Mouse (Mus musculus) adrenal gland, adult (tissue): ENCODE data around the gene Cdh5.
A peak's percentile ranks its signal among the peaks of the same experiment; 100 is the strongest.

Experiments
- DNase-seq, 2 experiments: peaks; one replicate each; pipeline ENCODE4 v3.0.0; 2022 to 2023; ENCODE audit warnings: low spot score in 1 of 2; ENCODE audit not compliant: inconsistent age in 2 of 2

The Cdh5 gene

GRCm38 (mm10) chr8:104131414-104131975, 30.1 kb downstream of the Cdh5 start:
- DNase-seq, result no peak

GRCm38 (mm10) chr8:104134521-104134920, 33.1 kb downstream of the Cdh5 start:
- no peak for DNase-seq

GRCm38 (mm10) chr8:104136277-104136676, 34.9 kb downstream of the Cdh5 start:
- no peak for DNase-seq

- DNase-seq, result no peak
Measured at GRCm38 (mm10) chr8:104137636-104138035, 36.2 kb downstream of the Cdh5 start.

- no peak for DNase-seq
Measured at GRCm38 (mm10) chr8:104140611-104141010, 39.2 kb downstream of the Cdh5 start.

- DNase-seq, result no peak
Measured at GRCm38 (mm10) chr8:104142415-104142814, 41.0 kb downstream of the Cdh5 start.

- peak; percentile 33 to 51 for DNase-seq
Measured at GRCm38 (mm10) chr8:104143379-104143778, 42.0 kb downstream of the Cdh5 start.

- peak in 1 of 2 experiments; percentile 37 for DNase-seq
Measured at GRCm38 (mm10) chr8:104144434-104145216, 43.2 kb downstream of the Cdh5 start.

- DNase-seq, result peak; percentile 87 to 96
Measured at GRCm38 (mm10) chr8:104145981-104146689, 44.7 kb downstream of the Cdh5 start.

GRCm38 (mm10) chr8:104146717-104147494, 45.5 kb downstream of the Cdh5 start:
- no peak for DNase-seq

- no peak for DNase-seq
Measured at GRCm38 (mm10) chr8:104147947-104148346, 46.5 kb downstream of the Cdh5 start.

- peak in 1 of 2 experiments; percentile 33 for DNase-seq
Measured at GRCm38 (mm10) chr8:104160731-104161130, 59.3 kb downstream of the Cdh5 start.

GRCm38 (mm10) chr8:104169461-104169860, 68.0 kb downstream of the Cdh5 start:
- no peak for DNase-seq

GRCm38 (mm10) chr8:104170118-104171049, 69.0 kb downstream of the Cdh5 start, which contains the start of gene Bean1:
Gene Bean1 (plus strand): TSS chr8:104170442.
- peak; percentile 64 to 85 for DNase-seq

GRCm38 (mm10) chr8:104171050-104171620, 69.7 kb downstream of the Cdh5 start:
- DNase-seq, result no peak

- no peak for DNase-seq
Measured at GRCm38 (mm10) chr8:104172420-104172819, 71.0 kb downstream of the Cdh5 start.

GRCm38 (mm10) chr8:104175848-104176527, 74.6 kb downstream of the Cdh5 start:
- no peak for DNase-seq

- no peak for DNase-seq
Measured at GRCm38 (mm10) chr8:104177054-104177453, 75.6 kb downstream of the Cdh5 start.

- DNase-seq, result no peak
Measured at GRCm38 (mm10) chr8:104184905-104185304, 83.5 kb downstream of the Cdh5 start.
